Mouse (Mus musculus) liver, embryonic 14.5 days (tissue): ENCODE results near the gene Cym.

Experiments
- CTCF ChIP-seq: IDR thresholded peaks from 2 replicates; pipeline ENCODE4 v1.5.1; 2016; ENCODE audit warnings: antibody characterized with exemption, low read depth, control low read depth
- EP300 ChIP-seq: IDR thresholded peaks from 2 replicates; pipeline ENCODE4 v1.6.1; 2016; ENCODE audit warnings: antibody characterized with exemption, low read depth

DNA sequence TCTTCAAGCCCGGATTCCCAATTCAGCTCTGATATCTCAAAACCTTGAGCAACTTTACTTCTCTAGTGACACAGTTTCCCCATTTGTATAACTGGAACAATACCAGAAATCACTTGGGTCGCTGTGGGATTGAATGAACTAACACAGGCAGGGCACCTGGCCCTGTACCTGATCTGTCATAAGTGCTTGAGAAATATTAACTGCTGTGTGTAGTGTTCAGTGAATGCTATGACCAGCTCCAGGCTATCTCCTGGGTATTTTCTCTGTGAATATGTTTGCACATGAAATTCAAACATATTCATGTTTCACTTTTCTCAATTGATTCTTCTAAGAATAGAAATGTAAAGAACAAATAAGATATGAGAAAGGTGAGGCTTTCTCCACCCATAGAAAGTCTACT, 40.7 kb downstream of the Cym start:
- TF ChIP-seq CTCF (no peak), EP300 (no peak)
